Mouse (Mus musculus) liver, embryonic 12.5 days (tissue): ENCODE measurements at regions not wholly inside any gene's neighbourhood (a gene's known extent, or its start where the extent isn't known, plus 50 kb on each side); places are given as distances from the start of the nearest gene placed in this dataset.

ENCODE experiments used
- ATAC-seq: fragments of 200-750 bp; cut with Nextera tagmentation; 2 replicates; pipeline ENCODE4 v1.8.0; 2017; ENCODE audit warnings: moderate number of reproducible peaks, mild to moderate bottlenecking, moderate library complexity
- H3K27ac ChIP-seq: fragments of 300-500 bp; sonication (generic); 2 replicates; pipeline ENCODE4 v1.5.1; 2016; ENCODE audit warnings: mild to moderate bottlenecking
- H3K27me3 ChIP-seq: fragments of 300-500 bp; sonication (generic); replicated peaks from 2 replicates; pipeline ENCODE4 v1.6.1; 2016; ENCODE audit warnings: mild to moderate bottlenecking, moderate library complexity
- H3K36me3 ChIP-seq: fragments of 300-500 bp; sonication (generic); 2 replicates; pipeline ENCODE4 v1.6.1; 2016; ENCODE audit warnings: mild to moderate bottlenecking, moderate library complexity
- H3K4me1 ChIP-seq: fragments of 300-500 bp; sonication (generic); 2 replicates; pipeline ENCODE4 v1.6.1; 2016
- H3K4me2 ChIP-seq: fragments of 300-500 bp; sonication (generic); 2 replicates; pipeline ENCODE4 v1.6.1; 2016; ENCODE audit warnings: mild to moderate bottlenecking, moderate library complexity
- H3K4me3 ChIP-seq: fragments of 300-500 bp; sonication (generic); 2 replicates; pipeline ENCODE4 v1.5.1; 2016; ENCODE audit warnings: mild to moderate bottlenecking, moderate library complexity
- H3K9ac ChIP-seq: fragments of 300-500 bp; sonication (generic); 2 replicates; pipeline ENCODE4 v1.6.1; 2016; ENCODE audit warnings: mild to moderate bottlenecking, moderate library complexity
- H3K9me3 ChIP-seq: fragments of 300-500 bp; sonication (generic); replicated peaks from 2 replicates; pipeline ENCODE4 v1.6.1; 2016; ENCODE audit warnings: mild to moderate bottlenecking, moderate library complexity
- WGBS: fragments of 180-500 bp; shearing (Covaris S2); methylation state at CpG from one replicate; pipeline ENCODE4 v1.1.7; 2016; ENCODE audit not compliant: insufficient replicate concordance; 5-methylcytosine and 5-hydroxymethylcytosine counted together

DNA sequence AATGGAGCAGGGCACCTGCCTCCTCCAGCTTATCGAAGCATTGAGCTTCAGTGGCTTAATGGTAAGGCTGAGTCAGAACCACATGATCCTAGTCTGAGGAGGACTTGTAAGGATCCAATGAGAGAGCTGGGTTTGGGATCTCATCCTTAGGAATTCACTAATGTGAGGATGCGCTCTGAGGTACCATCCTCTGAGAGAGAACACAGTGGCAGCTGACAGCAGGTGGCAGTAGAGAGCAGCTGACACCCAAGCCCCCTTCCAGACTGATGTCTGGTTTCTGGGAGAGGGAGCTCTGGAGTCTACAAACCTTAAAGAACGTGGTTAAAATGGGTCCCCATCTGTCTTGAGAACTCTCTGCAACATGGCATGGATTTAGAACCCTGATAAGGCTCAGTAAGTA lies 137.8 kb downstream of the B3glct start:
- no peak overlapping the region for H3K9ac ChIP-seq
- 25% methylated on average over 3 of the region's 3 CpGs for WGBS
- no peak overlapping the region for H3K27ac ChIP-seq
- H3K4me2 ChIP-seq, result no peak overlapping the region
- peak; percentile 35; the same call in 1 of the 2 replicates for ATAC-seq
- H3K27me3 ChIP-seq, result no peaks in the 10 kb centered on the region; the same call in 1 of the 2 replicates
- H3K9me3 ChIP-seq, result no peaks in the 10 kb centered on the region
- H3K4me3 ChIP-seq, result no peak overlapping the region
- H3K4me1 ChIP-seq, result peaks cover 4% of the 10 kb centered on the region; the same call in 1 of the 2 replicates
- H3K36me3 ChIP-seq, result no peaks in the 10 kb centered on the region

DNA sequence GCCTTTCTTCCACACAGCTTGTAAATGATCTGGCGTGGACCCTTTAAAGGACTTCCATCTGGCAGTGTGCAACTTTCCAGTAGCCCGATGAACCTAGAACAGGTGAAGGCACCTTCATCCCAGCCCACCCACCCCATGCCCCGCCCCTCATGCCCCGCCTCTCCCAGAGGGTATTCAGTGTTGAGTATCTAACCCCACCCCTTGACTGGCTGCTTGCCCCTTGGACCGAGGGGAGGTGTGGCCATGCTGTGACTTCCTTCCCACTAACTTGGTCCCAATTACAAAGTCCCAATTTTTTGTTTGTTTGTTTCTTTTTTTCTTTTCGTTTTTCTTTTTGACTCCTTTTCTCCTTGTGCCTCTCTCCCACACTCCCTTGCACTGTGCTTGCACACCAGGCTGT lies 140.8 kb downstream of the B3glct start:
- no peaks in the 10 kb centered on the region; the same call in 1 of the 2 replicates for H3K27me3 ChIP-seq
- H3K36me3 ChIP-seq, result no peaks in the 10 kb centered on the region
- no peak overlapping the region for H3K4me2 ChIP-seq
- no peak overlapping the region for H3K9ac ChIP-seq
- ATAC-seq, result no peak
- WGBS, result 37% methylated on average over 6 of the region's 6 CpGs
- H3K9me3 ChIP-seq, result no peaks in the 10 kb centered on the region
- H3K27ac ChIP-seq, result no peak overlapping the region
- H3K4me3 ChIP-seq, result no peak overlapping the region
- no peaks in the 10 kb centered on the region for H3K4me1 ChIP-seq

DNA sequence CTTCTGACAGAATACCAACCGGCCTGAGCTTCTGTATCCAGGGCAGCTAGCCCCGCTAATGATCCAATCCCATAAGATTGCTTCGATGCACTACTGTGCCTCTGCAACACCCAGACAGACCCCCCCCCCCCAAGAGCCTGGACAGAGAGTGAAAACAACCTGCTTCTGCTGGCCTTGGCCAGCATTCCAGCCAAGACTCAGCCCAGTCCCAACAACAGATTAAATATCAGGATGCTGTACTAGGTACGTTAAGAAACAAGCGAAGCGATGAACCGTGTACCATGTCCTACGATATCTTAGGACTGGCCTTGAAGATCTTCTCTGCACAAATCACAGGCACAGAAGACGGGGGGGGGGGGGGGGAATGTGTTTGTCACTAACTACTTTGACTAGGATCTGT lies 145.8 kb downstream of the B3glct start:
- 68% methylated on average over 9 of the region's 9 CpGs for WGBS
- H3K9me3 ChIP-seq, result no peaks in the 10 kb centered on the region
- no peak for ATAC-seq
- H3K27ac ChIP-seq, result no peak overlapping the region
- H3K4me1 ChIP-seq, result no peaks in the 10 kb centered on the region
- H3K4me2 ChIP-seq, result no peak overlapping the region
- no peaks in the 10 kb centered on the region for H3K27me3 ChIP-seq
- H3K9ac ChIP-seq, result no peak overlapping the region
- H3K36me3 ChIP-seq, result no peaks in the 10 kb centered on the region
- H3K4me3 ChIP-seq, result no peak overlapping the region

DNA sequence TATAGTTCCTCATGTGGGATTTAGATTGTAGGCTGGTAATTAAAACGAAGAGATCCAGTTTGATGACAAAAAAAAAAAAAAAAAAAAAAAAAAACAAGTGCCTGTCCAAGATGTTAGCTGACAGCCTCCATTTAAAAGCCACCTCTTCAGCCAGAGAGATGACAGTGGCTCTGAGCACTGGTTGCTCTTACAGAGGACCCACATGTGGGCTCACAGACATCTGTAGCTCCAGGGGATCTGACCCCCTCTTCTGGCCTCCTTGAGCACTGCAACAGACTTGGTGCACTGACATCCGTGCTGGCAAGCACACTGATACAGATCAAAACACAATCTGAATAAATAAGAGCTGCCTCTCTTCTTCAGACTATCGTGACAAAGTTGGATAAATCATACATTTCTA lies 149.6 kb downstream of the B3glct start:
- Histone ChIP-seq H3K9ac (no peak overlapping the region), H3K27me3 (no peaks in the 10 kb centered on the region), H3K9me3 (no peaks in the 10 kb centered on the region), H3K36me3 (no peaks in the 10 kb centered on the region), H3K4me3 (no peak overlapping the region), H3K4me1 (no peaks in the 10 kb centered on the region), H3K27ac (no peak overlapping the region), H3K4me2 (no peak overlapping the region)
- no peak for ATAC-seq
- WGBS, result 46% methylated on average over 3 of the region's 3 CpGs

DNA sequence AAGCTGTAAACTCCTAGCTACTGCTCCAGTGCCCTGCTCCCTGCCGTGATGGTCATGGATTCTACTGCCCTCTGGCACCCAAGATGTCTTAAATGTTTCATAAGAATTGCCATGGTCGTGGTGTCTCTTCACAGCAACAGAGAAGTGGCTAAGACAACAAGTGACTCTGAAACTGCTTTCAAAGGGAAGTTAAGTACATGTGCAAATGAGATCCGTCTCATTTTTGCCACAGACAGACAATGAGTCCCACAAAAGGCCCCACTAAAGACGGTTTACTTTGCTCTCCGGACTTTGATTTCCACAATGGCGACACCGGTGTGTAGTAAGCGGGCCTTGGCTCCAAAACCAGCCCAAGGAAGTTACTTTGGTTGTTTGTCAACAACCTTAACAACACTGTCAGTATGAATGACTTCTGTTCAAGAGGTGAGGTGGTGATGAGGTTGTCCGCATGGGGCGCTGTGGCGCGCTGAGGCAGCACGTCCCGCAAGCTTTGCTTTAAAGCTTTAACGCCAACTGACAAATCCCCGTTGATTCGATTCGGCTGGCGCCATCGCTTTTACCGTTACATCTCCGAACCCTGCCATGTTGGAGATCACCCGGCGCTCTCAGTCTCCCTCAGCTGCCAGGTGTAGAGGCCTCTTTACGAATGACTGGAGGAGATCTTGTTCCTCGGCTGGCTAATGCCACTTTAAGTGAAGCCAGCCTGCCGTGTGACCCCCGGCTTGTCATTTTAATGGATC lies 153.3 kb downstream of the B3glct start:
- no peaks in the 10 kb centered on the region for H3K4me1 ChIP-seq
- no peaks in the 10 kb centered on the region for H3K9me3 ChIP-seq
- no peak overlapping the region for H3K9ac ChIP-seq
- H3K27me3 ChIP-seq, result no peaks in the 10 kb centered on the region
- no peak overlapping the region for H3K27ac ChIP-seq
- H3K36me3 ChIP-seq, result no peaks in the 10 kb centered on the region
- peak overlapping the region; percentile 59 for H3K4me2 ChIP-seq
- peak overlapping the region; percentile 31 for H3K4me3 ChIP-seq
- ATAC-seq, result no peak
- WGBS, result 6% methylated on average over 28 of the region's 28 CpGs

DNA sequence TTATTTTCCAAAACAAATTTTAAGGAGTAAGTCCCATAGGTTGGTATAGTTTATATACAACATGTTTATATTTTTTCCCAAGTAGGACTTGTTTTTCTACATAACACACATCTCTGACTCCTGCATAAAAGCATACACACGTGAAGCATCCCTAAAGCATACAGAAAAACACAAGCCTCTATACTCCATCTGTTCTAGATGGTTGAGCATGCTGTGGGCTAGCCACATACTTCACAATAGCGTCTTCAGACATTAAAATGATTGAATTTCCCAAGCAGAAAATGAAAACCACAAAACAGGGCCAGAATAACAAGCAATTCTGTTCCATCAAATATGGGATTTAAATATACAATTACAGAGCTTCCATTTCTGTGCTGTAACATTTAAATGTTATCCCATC lies 159.3 kb downstream of the B3glct start:
- no peaks in the 10 kb centered on the region for H3K9me3 ChIP-seq
- no peaks in the 10 kb centered on the region for H3K4me1 ChIP-seq
- ATAC-seq, result no peak
- H3K4me3 ChIP-seq, result no peak overlapping the region
- H3K27ac ChIP-seq, result no peak overlapping the region
- H3K9ac ChIP-seq, result no peak overlapping the region
- no peak overlapping the region for H3K4me2 ChIP-seq
- no peaks in the 10 kb centered on the region for H3K27me3 ChIP-seq
- 47% methylated on average over 2 of the region's 2 CpGs for WGBS
- H3K36me3 ChIP-seq, result no peaks in the 10 kb centered on the region

DNA sequence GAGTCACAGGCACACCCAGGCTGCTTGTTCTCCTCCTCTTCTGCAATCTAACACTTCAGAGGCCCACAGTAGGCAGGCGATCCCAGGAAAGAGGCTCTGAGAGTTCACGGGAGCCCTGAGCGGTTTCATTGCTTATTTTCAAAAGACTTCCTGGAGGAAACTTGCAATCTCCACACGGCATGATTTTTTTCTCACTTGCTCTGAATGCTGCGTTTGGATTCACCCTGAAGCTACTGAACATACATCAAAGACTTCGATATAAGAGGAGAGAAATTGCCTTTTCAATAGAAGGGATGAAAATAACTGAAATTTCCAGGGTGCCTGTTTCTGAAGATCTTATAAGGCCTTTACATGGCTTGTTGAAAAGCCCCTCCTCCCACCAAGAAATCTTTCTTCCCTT lies 164.5 kb downstream of the B3glct start:
- Histone ChIP-seq H3K4me1 (no peaks in the 10 kb centered on the region), H3K36me3 (no peaks in the 10 kb centered on the region), H3K27me3 (0 out of 2 replicates have a peak, but pooled peaks cover 9% of the 10 kb centered on the region), H3K9me3 (no peaks in the 10 kb centered on the region), H3K27ac (no peak overlapping the region), H3K4me2 (no peak overlapping the region), H3K9ac (no peak overlapping the region), H3K4me3 (no peak overlapping the region)
- 46% methylated on average over 6 of the region's 6 CpGs for WGBS
- no peak for ATAC-seq

DNA sequence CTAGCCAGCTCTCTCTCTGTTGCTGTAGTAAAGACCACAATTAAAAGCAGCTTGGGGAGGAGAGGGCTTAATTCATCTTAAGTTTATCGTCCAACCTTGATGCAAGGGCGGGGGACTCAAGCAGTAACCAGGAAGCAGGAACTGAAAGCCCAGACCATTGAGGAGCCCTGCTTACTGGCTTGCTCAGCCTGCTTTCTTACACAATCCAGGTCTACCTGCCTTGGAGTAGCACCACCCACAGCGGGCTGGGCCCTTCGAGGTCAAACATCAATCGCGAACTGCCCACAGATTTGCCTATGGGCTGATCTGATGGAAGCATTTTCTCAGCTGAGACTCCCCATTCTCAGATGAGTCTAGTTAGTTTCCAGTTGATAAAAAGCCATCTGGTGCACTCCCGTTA lies 165.3 kb downstream of the B3glct start:
- Histone ChIP-seq H3K4me3 (no peak overlapping the region), H3K4me1 (no peaks in the 10 kb centered on the region), H3K9ac (no peak overlapping the region), H3K27ac (no peak overlapping the region), H3K9me3 (no peaks in the 10 kb centered on the region), H3K4me2 (no peak overlapping the region), H3K27me3 (0 out of 2 replicates have a peak, but pooled peaks cover 9% of the 10 kb centered on the region), H3K36me3 (no peaks in the 10 kb centered on the region)
- WGBS, result 38% methylated on average over 7 of the region's 7 CpGs
- no peak for ATAC-seq

DNA sequence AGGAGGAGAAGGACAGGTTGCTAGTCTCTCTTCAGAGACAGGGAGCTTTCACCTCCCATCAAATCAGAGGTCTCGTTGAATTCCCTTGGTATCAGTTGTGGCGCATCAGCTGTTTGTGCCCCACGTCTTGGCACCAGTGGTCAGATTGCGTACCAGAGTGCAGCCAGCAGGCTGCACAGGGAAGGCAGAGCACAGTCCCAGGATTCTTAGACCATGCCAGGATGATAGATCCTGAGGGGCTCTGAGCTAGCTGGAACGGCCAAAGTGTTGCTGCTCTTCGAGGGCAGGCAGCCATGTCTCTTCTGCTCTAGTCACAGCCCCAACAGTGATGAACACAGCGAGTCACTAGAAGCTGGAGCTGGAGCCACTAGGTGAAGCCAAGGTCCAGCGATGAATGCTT lies 167.2 kb downstream of the B3glct start:
- H3K4me3 ChIP-seq, result no peak overlapping the region
- H3K4me2 ChIP-seq, result no peak overlapping the region
- H3K4me1 ChIP-seq, result no peaks in the 10 kb centered on the region
- no peaks in the 10 kb centered on the region for H3K9me3 ChIP-seq
- no peak for ATAC-seq
- H3K27ac ChIP-seq, result no peak overlapping the region
- no peak overlapping the region for H3K9ac ChIP-seq
- H3K27me3 ChIP-seq, result 0 out of 2 replicates have a peak, but pooled peaks cover 9% of the 10 kb centered on the region
- WGBS, result 65% methylated on average over 8 of the region's 8 CpGs
- H3K36me3 ChIP-seq, result no peaks in the 10 kb centered on the region

DNA sequence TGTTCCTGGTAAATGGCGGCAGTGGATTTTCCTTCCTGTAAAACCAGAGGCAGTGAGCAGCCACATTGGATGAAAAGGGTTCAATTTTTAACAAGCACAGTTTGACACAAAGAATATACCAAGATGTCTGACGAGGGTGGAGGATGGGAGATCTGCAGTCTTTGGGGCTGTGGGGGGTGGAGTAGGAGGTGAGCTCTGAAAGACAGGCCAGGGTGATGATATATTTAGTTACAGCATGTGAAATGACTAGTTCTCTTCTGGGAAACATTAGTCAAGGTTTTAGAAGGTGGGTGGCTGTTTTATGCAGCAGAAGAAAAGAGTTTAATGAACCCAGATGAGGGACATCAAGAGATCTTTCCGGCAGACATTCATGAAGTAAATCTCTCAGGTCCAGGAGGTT lies 170.0 kb upstream of the Rxfp2 start:
- Histone ChIP-seq H3K4me3 (no peak overlapping the region), H3K27ac (no peak overlapping the region), H3K27me3 (0 out of 2 replicates have a peak, but pooled peaks cover 11% of the 10 kb centered on the region), H3K36me3 (no peaks in the 10 kb centered on the region), H3K4me2 (no peak overlapping the region), H3K9me3 (no peaks in the 10 kb centered on the region), H3K9ac (no peak overlapping the region), H3K4me1 (peaks cover 12% of the 10 kb centered on the region; the same call in 1 of the 2 replicates)
- no peak for ATAC-seq
- WGBS, result 62% methylated on average over 3 of the region's 3 CpGs

DNA sequence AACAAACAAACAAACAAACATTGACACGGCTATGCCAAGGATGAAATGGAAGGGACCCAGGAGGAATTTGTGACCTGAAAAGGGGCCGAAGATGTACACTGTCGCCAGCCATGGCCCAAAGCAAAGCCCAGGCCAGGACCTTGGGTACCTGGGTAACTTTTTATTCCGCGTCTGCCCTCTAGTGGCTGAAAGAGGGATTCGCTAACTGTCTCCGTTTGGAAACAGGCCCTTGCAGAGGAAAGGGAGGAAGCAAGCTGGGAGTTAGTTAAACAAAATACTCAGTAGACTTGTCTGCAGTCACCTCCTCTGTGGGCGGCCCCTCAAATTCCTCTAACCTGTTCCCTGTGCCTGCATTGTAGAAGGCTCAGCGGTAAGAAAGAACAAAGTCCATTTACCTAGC lies 167.5 kb upstream of the Rxfp2 start:
- Histone ChIP-seq H3K9ac (no peak overlapping the region), H3K27me3 (0 out of 2 replicates have a peak, but pooled peaks cover 6% of the 10 kb centered on the region), H3K36me3 (no peaks in the 10 kb centered on the region), H3K27ac (no peak overlapping the region), H3K4me3 (no peak overlapping the region), H3K4me1 (peaks cover 12% of the 10 kb centered on the region; the same call in 1 of the 2 replicates), H3K4me2 (no peak overlapping the region), H3K9me3 (no peaks in the 10 kb centered on the region)
- 12% methylated on average over 9 of the region's 9 CpGs for WGBS
- no peak for ATAC-seq

DNA sequence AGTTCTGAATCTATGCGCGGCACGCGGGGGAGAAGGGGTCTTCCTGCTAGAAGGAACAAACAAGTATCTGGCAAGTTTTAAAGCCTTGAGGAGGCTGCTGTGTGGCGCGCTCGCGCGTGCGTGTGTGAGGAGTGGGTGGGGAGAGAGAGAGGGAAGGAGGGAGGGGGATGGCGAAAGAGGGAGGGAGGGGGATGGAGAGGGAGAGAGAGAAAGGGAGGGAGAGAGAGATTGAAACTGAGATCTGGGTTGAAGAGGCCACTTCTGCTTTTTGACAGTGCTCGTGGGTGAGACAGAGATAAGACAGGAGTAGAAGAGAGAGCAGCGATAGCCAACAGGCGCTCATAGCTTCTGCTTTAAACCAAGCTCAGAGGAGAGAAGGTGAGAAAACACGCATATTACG lies 166.0 kb upstream of the Rxfp2 start:
- H3K9ac ChIP-seq, result no peak overlapping the region
- H3K4me2 ChIP-seq, result peak overlapping the region; percentile 41
- 7% methylated on average over 16 of the region's 16 CpGs for WGBS
- peak; percentile 21; the same call in 1 of the 2 replicates for ATAC-seq
- peaks cover 12% of the 10 kb centered on the region; the same call in 1 of the 2 replicates for H3K4me1 ChIP-seq
- H3K9me3 ChIP-seq, result no peaks in the 10 kb centered on the region
- H3K27ac ChIP-seq, result no peak overlapping the region
- H3K27me3 ChIP-seq, result 0 out of 2 replicates have a peak, but pooled peaks cover 6% of the 10 kb centered on the region
- no peak overlapping the region for H3K4me3 ChIP-seq
- no peaks in the 10 kb centered on the region for H3K36me3 ChIP-seq
